Mouse (Mus musculus): ENCODE results near the gene Dpf1. TPM values are rescaled to one million over a fixed set of nuclear protein-coding genes. Genes with fewer than 3 reads are reported as not detected.

Gene Dpf1
- total and polyA plus RNA-seq, 3 experiments, result 9.4 to 47.4 (median 23.8) TPM

DNA sequence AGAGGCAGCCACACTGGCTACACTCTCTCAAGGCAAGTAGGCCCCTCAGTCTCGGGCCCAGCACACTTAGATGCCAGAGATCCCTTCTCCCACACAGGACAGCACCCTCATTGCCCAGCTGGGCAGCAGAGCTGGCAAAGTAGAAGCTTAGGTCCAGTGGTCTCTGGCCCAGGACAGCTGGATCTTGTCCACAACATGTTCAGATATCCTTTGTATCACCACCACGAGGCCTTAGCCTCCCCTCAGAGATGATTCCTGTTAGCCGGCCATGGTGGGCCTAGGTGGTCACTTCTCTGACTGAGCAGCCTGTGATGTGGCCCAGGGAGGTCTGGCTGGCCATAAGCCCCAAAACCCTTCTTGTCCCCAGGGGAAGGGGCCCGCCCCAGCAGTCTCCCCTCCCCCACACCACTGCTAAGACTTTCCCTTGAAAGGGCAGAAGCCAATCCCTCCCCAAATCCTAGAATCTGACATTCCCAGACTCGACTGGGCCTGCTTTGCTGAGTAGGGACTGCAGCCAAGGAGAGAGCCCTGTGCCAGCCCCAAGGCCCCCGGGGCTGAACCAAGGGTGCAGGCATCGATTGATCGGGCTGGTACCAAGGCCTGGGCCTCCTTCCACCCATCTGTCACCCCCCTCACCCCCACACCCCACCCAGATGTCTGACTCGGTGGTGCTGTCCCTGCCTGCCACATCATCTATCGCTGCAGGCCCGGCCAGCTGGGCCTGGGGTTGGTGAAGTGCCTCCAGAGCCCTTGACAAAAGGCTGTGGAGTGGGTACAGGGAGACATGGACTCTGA lies 12.9 kb upstream of the Dpf1 start:
- TF ChIP-seq CTCF (IDR thresholded peaks at IDR 0.05; ENCODE audit: low read depth, low read length) (no peak), TAL1 (conservative IDR thresholded peaks at IDR 0.05; ENCODE audit: low read depth, low read length) (no peak), POLR2AphosphoS5 (IDR thresholded peaks at IDR 0.05; ENCODE audit: insufficient replicate concordance, low read depth, low read length) (no peak), GATA2 (IDR thresholded peaks at IDR 0.05; ENCODE audit: borderline replicate concordance, low read depth, low read length) (no peak), GATA1 (IDR thresholded peaks at IDR 0.05; ENCODE audit: borderline replicate concordance, low read length) (no peak)
- Histone ChIP-seq H3K4me1 (ENCODE audit: insufficient read depth, low read depth, low read length) (peaks cover 41% of the 10 kb centered on the region), H3K36me3 (replicated peaks) (no peaks in the 10 kb centered on the region), H3K27me3 (ENCODE audit: insufficient read depth, low read length) (peaks cover 45% of the 10 kb centered on the region), H3K9me3 (replicated peaks) (no peaks in the 10 kb centered on the region), H3K4me3 (ENCODE audit: low read depth, low read length) (no peak overlapping the region)
- no peak for ATAC-seq (ENCODE audit: extremely low read depth, insufficient number of reproducible peaks, low FRiP score, poor library complexity, severe bottlenecking)
- no peak for DNase-seq (ENCODE audit: low spot score)

GRCm38 (mm10) chr7:29291616-29292457 lies 11.9 kb upstream of the Dpf1 start:
- Histone ChIP-seq H3K27me3 (ENCODE audit: insufficient read depth, low read length) (peaks cover 50% of the 10 kb centered on the region), H3K9me3 (replicated peaks) (no peaks in the 10 kb centered on the region), H3K4me3 (ENCODE audit: low read depth, low read length) (no peak overlapping the region), H3K4me1 (ENCODE audit: insufficient read depth, low read depth, low read length) (peaks cover 43% of the 10 kb centered on the region), H3K36me3 (replicated peaks) (no peaks in the 10 kb centered on the region)
- TF ChIP-seq TAL1 (conservative IDR thresholded peaks at IDR 0.05; ENCODE audit: low read depth, low read length) (no peak), GATA1 (IDR thresholded peaks at IDR 0.05; ENCODE audit: borderline replicate concordance, low read length) (no peak), CTCF (IDR thresholded peaks at IDR 0.05; ENCODE audit: low read depth, low read length) (no peak), GATA2 (IDR thresholded peaks at IDR 0.05; ENCODE audit: borderline replicate concordance, low read depth, low read length) (no peak), POLR2AphosphoS5 (IDR thresholded peaks at IDR 0.05; ENCODE audit: insufficient replicate concordance, low read depth, low read length) (no peak)
- DNase-seq (ENCODE audit: low spot score), result no peak
- ATAC-seq (ENCODE audit: extremely low read depth, insufficient number of reproducible peaks, low FRiP score, poor library complexity, severe bottlenecking), result no peak

- ATAC-seq (ENCODE audit: extremely low read depth, insufficient number of reproducible peaks, low FRiP score, poor library complexity, severe bottlenecking) (no peak), DNase-seq (ENCODE audit: low spot score) (no peak)
- Histone ChIP-seq H3K4me1 (ENCODE audit: insufficient read depth, low read depth, low read length) (peaks cover 39% of the 10 kb centered on the region), H3K27me3 (ENCODE audit: insufficient read depth, low read length) (peaks cover 43% of the 10 kb centered on the region), H3K36me3 (replicated peaks) (no peaks in the 10 kb centered on the region), H3K4me3 (ENCODE audit: low read depth, low read length) (no peak overlapping the region), H3K9me3 (replicated peaks) (no peaks in the 10 kb centered on the region)
- TF ChIP-seq GATA2 (IDR thresholded peaks at IDR 0.05; ENCODE audit: borderline replicate concordance, low read depth, low read length) (no peak), GATA1 (IDR thresholded peaks at IDR 0.05; ENCODE audit: borderline replicate concordance, low read length) (no peak), TAL1 (conservative IDR thresholded peaks at IDR 0.05; ENCODE audit: low read depth, low read length) (no peak), POLR2AphosphoS5 (IDR thresholded peaks at IDR 0.05; ENCODE audit: insufficient replicate concordance, low read depth, low read length) (no peak), CTCF (IDR thresholded peaks at IDR 0.05; ENCODE audit: low read depth, low read length) (no peak)
These were observed 11.2 kb upstream of the Dpf1 start for GRCm38 (mm10) chr7:29292458-29293098.

GRCm38 (mm10) chr7:29293131-29294065 lies 10.4 kb upstream of the Dpf1 start:
- H3K27me3 ChIP-seq (ENCODE audit: insufficient read depth, low read length), result peaks cover 40% of the 10 kb centered on the region
- no peaks in the 10 kb centered on the region for H3K9me3 ChIP-seq (replicated peaks)
- no peaks in the 10 kb centered on the region for H3K36me3 ChIP-seq (replicated peaks)
- ATAC-seq (ENCODE audit: extremely low read depth, insufficient number of reproducible peaks, low FRiP score, poor library complexity, severe bottlenecking) (no peak), DNase-seq (ENCODE audit: low spot score) (no peak)
- TF ChIP-seq GATA2 (IDR thresholded peaks at IDR 0.05; ENCODE audit: borderline replicate concordance, low read depth, low read length) (no peak), POLR2AphosphoS5 (IDR thresholded peaks at IDR 0.05; ENCODE audit: insufficient replicate concordance, low read depth, low read length) (no peak), GATA1 (IDR thresholded peaks at IDR 0.05; ENCODE audit: borderline replicate concordance, low read length) (no peak), TAL1 (conservative IDR thresholded peaks at IDR 0.05; ENCODE audit: low read depth, low read length) (no peak), CTCF (IDR thresholded peaks at IDR 0.05; ENCODE audit: low read depth, low read length) (no peak)
- H3K4me3 ChIP-seq (ENCODE audit: low read depth, low read length), result no peak overlapping the region
- H3K4me1 ChIP-seq (ENCODE audit: insufficient read depth, low read depth, low read length), result peaks cover 38% of the 10 kb centered on the region

DNA sequence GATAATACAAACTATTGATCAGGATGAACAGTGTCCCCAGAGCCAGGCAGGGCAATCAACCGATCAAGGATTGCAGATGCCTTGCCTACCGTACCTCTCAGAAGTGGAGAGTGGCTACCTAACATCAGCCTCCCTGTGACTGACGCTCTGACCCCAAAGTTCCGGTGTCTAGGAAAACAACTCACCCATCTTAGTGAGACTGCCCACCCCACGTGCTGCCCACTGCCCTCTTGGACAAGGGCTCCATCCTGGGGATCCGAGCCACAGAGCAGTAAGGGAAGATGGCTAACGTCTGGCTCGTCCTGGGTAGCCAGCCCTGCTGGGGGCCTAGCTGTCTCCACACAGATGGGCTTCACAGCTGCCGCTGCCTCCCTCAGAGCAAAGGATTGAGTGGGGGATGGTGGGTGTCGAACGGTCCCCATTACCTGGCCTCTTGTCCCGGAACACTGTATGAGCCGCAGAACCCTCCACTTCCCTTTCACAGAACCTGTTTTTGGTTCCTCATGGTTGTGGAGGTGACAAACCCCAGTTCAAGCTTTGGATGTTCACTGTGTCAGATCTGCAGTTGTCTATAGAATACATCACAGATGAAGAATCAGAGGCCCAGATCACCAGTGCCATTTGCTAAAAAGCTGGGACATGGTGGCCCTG lies 9.5 kb upstream of the Dpf1 start:
- TF ChIP-seq GATA1 (IDR thresholded peaks at IDR 0.05; ENCODE audit: borderline replicate concordance, low read length) (no peak), CTCF (IDR thresholded peaks at IDR 0.05; ENCODE audit: low read depth, low read length) (no peak), POLR2AphosphoS5 (IDR thresholded peaks at IDR 0.05; ENCODE audit: insufficient replicate concordance, low read depth, low read length) (no peak), TAL1 (conservative IDR thresholded peaks at IDR 0.05; ENCODE audit: low read depth, low read length) (no peak), GATA2 (IDR thresholded peaks at IDR 0.05; ENCODE audit: borderline replicate concordance, low read depth, low read length) (no peak)
- Histone ChIP-seq H3K9me3 (replicated peaks) (no peaks in the 10 kb centered on the region), H3K4me1 (ENCODE audit: insufficient read depth, low read depth, low read length) (peaks cover 30% of the 10 kb centered on the region), H3K4me3 (ENCODE audit: low read depth, low read length) (no peak overlapping the region), H3K36me3 (replicated peaks) (no peaks in the 10 kb centered on the region), H3K27me3 (ENCODE audit: insufficient read depth, low read length) (peaks cover 42% of the 10 kb centered on the region)
- ATAC-seq (ENCODE audit: extremely low read depth, insufficient number of reproducible peaks, low FRiP score, poor library complexity, severe bottlenecking), result no peak
- no peak for DNase-seq (ENCODE audit: low spot score)

All from G1E (cell line).